Mouse (Mus musculus) CH12F3 (cell line): Measurements from ENCODE around the gene 4930415O20Rik.
"Not testable (repeated sequence)": the region's sequence is repeated elsewhere in the genome, so short reads cannot be mapped to it uniquely, and the experiment has no call there.

Source experiments
- in situ Hi-C: fragments of 300-500 bp; cut with MboI; formaldehyde crosslinking; loops from 2 replicates; pipeline ENCODE4 v1.14.3; 2020; ENCODE audit warnings: low sequenced_read_pairs

4930415O20Rik gene

DNA sequence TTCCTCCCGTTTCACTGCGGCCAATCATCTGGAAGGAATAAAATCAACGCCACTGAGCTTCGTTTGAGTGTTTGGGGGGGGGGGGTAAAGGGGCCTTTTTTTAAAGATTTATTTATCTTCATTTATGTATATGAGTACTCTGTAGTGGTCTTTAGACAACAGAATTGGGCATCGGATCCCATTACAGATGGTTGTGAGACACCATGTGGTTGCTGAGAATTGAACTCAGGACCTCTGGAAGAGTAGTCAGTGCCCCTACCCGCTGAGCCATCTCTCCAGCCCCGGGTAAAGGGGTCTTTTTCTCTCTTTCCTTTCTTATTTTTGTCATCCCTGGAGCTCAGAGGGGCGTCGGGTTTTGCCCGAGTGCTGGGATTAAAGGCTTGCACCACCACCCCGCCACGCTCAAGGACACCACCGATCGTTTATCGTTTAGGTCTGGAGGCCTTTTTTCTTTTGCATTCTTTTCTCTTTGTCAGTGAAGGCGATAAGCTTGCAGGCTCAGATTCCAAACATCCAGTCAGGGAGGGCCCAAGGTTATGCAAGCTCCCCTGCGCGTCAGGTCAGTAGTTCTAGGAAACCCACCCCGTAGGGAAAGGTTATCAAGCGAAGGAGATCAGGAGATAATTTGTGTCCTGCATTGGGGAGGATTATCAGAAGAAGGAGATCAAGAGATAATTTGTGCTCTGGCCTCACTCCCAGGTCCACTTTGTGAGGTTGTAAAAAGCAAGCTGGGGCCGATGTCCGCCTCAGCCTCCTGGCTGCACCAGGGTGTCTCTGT, 2.4 kb upstream of the 4930415O20Rik start:
- in situ Hi-C loops = no loop called here

- in situ Hi-C loops = no loop called here
Observed at GRCm38 (mm10) chr15:98569216-98569615, 1.6 kb upstream of the 4930415O20Rik start.

- in situ Hi-C loops = no loop called here
Observed at GRCm38 (mm10) chr15:98569795-98570365, 924 bp upstream of the 4930415O20Rik start.

GRCm38 (mm10) chr15:98573293-98573692, 2.5 kb downstream of the 4930415O20Rik start:
- in situ Hi-C loops = no loop called here

DNA sequence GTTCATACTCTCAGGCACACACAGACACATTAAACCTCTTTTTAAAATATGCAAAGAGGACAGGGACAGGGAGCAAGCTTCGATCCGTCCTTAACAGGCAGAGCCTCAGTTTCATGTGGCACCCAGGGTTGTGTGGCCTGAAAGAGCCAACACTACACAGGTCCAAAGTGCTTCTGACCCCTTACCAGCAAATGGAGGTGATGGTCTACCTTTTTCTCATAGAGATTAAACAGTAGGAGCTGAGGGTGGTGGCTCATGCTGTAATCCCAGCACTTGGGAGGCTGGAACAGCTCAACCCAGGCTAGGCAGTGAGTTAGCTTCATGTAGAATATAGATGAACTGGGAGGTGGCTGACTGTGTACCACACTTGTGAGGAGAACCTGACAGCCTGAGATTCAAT, 8.5 kb downstream of the 4930415O20Rik start:
- in situ Hi-C loops = no loop called here

- in situ Hi-C loops = loop anchor here (5.0 kb wide), 1 partner anchor 37 kb away; no protein-coding TSS in a partner anchor
Observed at GRCm38 (mm10) chr15:98579795-98580464, 9.1 kb downstream of the 4930415O20Rik start.

GRCm38 (mm10) chr15:98582410-98582809, 11.6 kb downstream of the 4930415O20Rik start:
- in situ Hi-C loops = loop anchor here (5.0 kb wide), 1 partner anchor 35 kb away; no protein-coding TSS in a partner anchor

- in situ Hi-C loops = loop anchor here (5.0 kb wide), 1 partner anchor 34 kb away; no protein-coding TSS in a partner anchor
Observed at GRCm38 (mm10) chr15:98582996-98583395, 12.2 kb downstream of the 4930415O20Rik start.

GRCm38 (mm10) chr15:98585421-98585820, 14.6 kb downstream of the 4930415O20Rik start:
- in situ Hi-C loops = no loop called here

DNA sequence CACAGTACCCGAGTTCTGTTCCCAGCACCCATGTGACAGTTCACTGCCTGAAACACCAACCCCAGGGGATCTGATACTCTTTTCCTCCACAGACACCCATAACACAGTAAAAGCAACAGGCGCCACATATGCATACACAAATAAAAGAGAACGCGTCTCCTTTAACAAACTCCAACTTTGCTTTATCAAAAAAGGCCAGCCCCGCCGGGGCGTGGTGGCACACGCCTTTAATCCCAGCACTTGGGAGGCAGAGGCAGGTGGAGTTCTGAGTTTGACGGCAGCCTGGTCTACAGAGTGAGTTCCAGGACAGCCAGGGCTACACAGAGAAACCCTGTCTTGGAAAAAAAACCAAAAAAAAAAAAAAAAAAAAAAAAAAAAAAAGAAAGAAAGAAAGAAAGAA, 15.3 kb downstream of the 4930415O20Rik start:
- in situ Hi-C loops = not testable (repeated sequence)

- in situ Hi-C loops = no loop called here
Observed at GRCm38 (mm10) chr15:98587751-98588150, 16.9 kb downstream of the 4930415O20Rik start.

GRCm38 (mm10) chr15:98589640-98590336, 19.0 kb downstream of the 4930415O20Rik start:
- in situ Hi-C loops = no loop called here

- in situ Hi-C loops = no loop called here
Observed at GRCm38 (mm10) chr15:98591396-98591795, 20.6 kb downstream of the 4930415O20Rik start.

- in situ Hi-C loops = no loop called here
Observed at GRCm38 (mm10) chr15:98594193-98594592, 23.4 kb downstream of the 4930415O20Rik start.

GRCm38 (mm10) chr15:98595049-98595448, 24.2 kb downstream of the 4930415O20Rik start:
- in situ Hi-C loops = no loop called here

- in situ Hi-C loops = no loop called here
Observed at GRCm38 (mm10) chr15:98596609-98597008, 25.8 kb downstream of the 4930415O20Rik start.

DNA sequence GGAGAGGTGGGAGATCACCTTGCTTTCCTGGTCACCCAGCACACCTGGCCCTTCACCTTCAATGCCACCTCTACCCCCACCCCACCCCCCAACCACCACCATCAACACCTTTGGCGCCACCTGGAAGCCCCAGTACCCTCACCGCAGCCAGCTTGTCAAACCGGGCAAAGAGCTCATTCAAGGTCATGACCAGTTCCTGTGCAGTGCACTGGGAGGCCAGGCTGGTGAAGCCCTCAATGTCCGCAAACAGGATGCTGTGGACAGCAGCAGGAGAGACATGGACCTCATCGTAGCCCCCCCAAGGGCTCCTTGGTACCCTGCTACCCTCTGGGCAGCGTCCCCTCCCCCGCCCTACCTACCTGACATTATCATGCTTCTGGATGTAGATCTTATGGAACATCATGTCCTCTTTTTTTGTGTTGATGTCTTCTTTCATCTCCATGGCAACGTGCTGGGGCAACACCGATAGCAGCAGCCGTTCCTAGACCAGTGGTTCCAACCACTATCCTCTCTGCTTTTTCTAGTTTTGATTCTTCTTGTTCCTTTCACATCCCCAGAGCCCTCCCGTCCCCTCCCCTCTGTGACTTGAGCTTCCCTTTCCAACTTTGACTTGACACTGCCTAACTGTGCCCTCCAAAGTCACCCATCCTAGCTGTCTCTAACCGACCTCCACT, 29.4 kb downstream of the 4930415O20Rik start:
- in situ Hi-C loops = no loop called here

- in situ Hi-C loops = no loop called here
Observed at GRCm38 (mm10) chr15:98601832-98602190, 31.0 kb downstream of the 4930415O20Rik start.

GRCm38 (mm10) chr15:98602191-98602881, 31.5 kb downstream of the 4930415O20Rik start:
- in situ Hi-C loops = no loop called here

- in situ Hi-C loops = no loop called here
Observed at GRCm38 (mm10) chr15:98602921-98603458, 32.2 kb downstream of the 4930415O20Rik start.
